18 mouse cellular contexts compared by ENCODE assay signal in the genomic region with DNA sequence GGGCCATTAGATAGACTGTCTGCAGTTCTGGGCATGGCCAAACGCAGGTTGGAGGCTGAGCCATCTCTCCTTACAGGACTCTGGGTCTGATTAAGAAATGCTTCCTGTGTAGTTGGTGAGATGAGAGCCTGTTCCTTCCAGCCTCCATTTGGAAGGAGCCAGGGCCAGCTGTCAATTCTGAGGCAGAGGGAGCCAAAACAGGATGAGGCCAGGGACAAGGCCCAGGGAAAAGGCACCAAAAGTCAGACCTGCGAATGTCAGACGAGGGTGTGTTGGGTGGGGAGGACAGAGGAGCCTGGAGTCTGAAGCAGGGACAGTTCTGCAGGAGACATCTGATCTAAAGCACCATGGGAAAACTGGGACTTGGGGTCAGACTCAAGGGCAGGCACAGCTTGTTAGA.
DNase-seq lines count a peak whose midpoint lies in the region; TF ChIP-seq lines count a peak whose summit lies in the region.
"Had no signal": no experiment of that assay in that cellular context is flagged by ENCODE, and none has a peak within 500 bp of the region (broad histone marks: within the 10 kb centered on the region; RNA-seq: fewer than 3 reads in every experiment).

No protein-coding gene starts in this region.

- H3K4me1 ChIP-seq in lung, adult 2 months (ENCODE audit: control insufficient read depth, insufficient read depth, low read length), result 0 out of 2 replicates have a peak, but pooled peaks cover 3% of the 10 kb centered on the region

- no peak overlapping the region for H3K4me3 ChIP-seq in gastrocnemius, adult 2 months
- H3K4me3 ChIP-seq in lung, adult 2 months (replicated peaks; ENCODE audit: extremely low read depth, low read depth, low read length), result no peak overlapping the region
- H3K4me3 ChIP-seq: hindbrain, embryonic 13.5 days; intestine, embryonic 15.5 days; neural tube, embryonic 13.5 days had no signal

- DNase-seq in adrenal gland, postnatal 10 days, result peak; percentile 5
- no peak for DNase-seq in adrenal gland, postnatal 25 days
- peak; percentile 17 for DNase-seq in gastrocnemius, postnatal 25 days
- DNase-seq in gastrocnemius, adult 2 months, result no peak
- DNase-seq in ES-CJ7 (ENCODE audit: low read depth, low spot score) (peak; percentile 31), MN1 (ENCODE audit: low spot score) (no peak)
- peak; percentile 2 for DNase-seq in lung, adult 2 months
- no peak for DNase-seq in retina, embryonic 14.5 days (ENCODE audit: low spot score)
- DNase-seq: adrenal gland, adult 2 months; cerebellum, adult 8-10 months; layer of hippocampus, postnatal 36 days; liver; liver, postnatal 0 days; right cerebral cortex, postnatal 25 days; thymus, postnatal 36 days had no signal

- intact Hi-C loops in gastrocnemius, adult 2 months (cut with DNase I), result no loop called here

- TF ChIP-seq POLR2A in lung, adult 2 months (IDR thresholded peaks at IDR 0.05; ENCODE audit: borderline replicate concordance, extremely low read depth, low read depth, low read length), result no peak

- TF ChIP-seq CTCF in gastrocnemius, adult 2 months (IDR thresholded peaks at IDR 0.05), result no peak
- TF ChIP-seq CTCF in lung, adult 2 months (IDR thresholded peaks at IDR 0.05; ENCODE audit: insufficient read depth, low read length), result no peak

- no peak overlapping the region for H3K27ac ChIP-seq in gastrocnemius, adult 2 months
- H3K27ac ChIP-seq: hindbrain, embryonic 13.5 days; intestine, embryonic 15.5 days; neural tube, embryonic 13.5 days had no signal

- 31% methylated on average over 3 of the region's 3 CpGs for WGBS in lung, adult 2 months

Comparison
In these comparisons a context has a peak if more than half of its experiments do, and no peak if none do; other contexts are left out.
1. DNase-seq: peak in adrenal gland, postnatal 10 days (single experiment), gastrocnemius, postnatal 25 days (single experiment), ES-CJ7 (single experiment) and lung, adult 2 months (single experiment); none in adrenal gland, postnatal 25 days (single experiment), gastrocnemius, adult 2 months (single experiment), retina, embryonic 14.5 days (single experiment) and MN1 (single experiment).